Mouse (Mus musculus) neural tube, embryonic 12.5 days (tissue): Measurements from ENCODE around the gene Stk17b. TPM values are rescaled to one million over a fixed set of nuclear protein-coding genes. Genes with fewer than 3 reads are reported as not detected.
"Not testable (repeated sequence)": the region's sequence is repeated elsewhere in the genome, so short reads cannot be mapped to it uniquely, and the experiment has no call there.

Source experiments
- ATAC-seq: fragments of 200-750 bp; cut with Nextera tagmentation; 2 replicates; pipeline ENCODE4 v1.8.0; 2017; ENCODE audit warnings: low read depth, mild to moderate bottlenecking, moderate TSS enrichment, moderate library complexity; ENCODE audit not compliant: low FRiP score
- H3K27ac ChIP-seq: fragments of 300-500 bp; sonication (generic); 2 replicates; pipeline ENCODE4 v1.5.1; 2016
- H3K27me3 ChIP-seq: fragments of 300-500 bp; sonication (generic); replicated peaks from 2 replicates; pipeline ENCODE4 v1.6.1; 2016; ENCODE audit warnings: mild to moderate bottlenecking
- H3K36me3 ChIP-seq: fragments of 300-500 bp; sonication (generic); 2 replicates; pipeline ENCODE4 v1.6.1; 2016; ENCODE audit warnings: mild to moderate bottlenecking
- H3K4me1 ChIP-seq: fragments of 300-500 bp; sonication (generic); 2 replicates; pipeline ENCODE4 v1.6.1; 2016
- H3K4me2 ChIP-seq: fragments of 300-500 bp; sonication (generic); replicated peaks from 2 replicates; pipeline ENCODE4 v1.6.1; 2016; ENCODE audit warnings: mild to moderate bottlenecking
- H3K4me3 ChIP-seq: fragments of 300-500 bp; sonication (generic); 2 replicates; pipeline ENCODE4 v1.5.1; 2016
- H3K9ac ChIP-seq: fragments of 300-500 bp; sonication (generic); 2 replicates; pipeline ENCODE4 v1.6.1; 2016; ENCODE audit warnings: mild to moderate bottlenecking
- H3K9me3 ChIP-seq: fragments of 300-500 bp; sonication (generic); 2 replicates; pipeline ENCODE4 v1.6.1; 2016; ENCODE audit warnings: mild to moderate bottlenecking
- WGBS: fragments of 180-500 bp; shearing (Covaris S2); methylation state at CpG from one replicate; pipeline ENCODE4 v1.1.7; 2016; 5-methylcytosine and 5-hydroxymethylcytosine counted together
- polyA plus RNA-seq: library from polyadenylated mRNA; unstranded; fragments of >200 nt; fragmentation: Nextera tagmentation; extraction: Ambion mirVana; gene quantifications from 2 replicates; pipeline ENCODE4 v1.2.1, GENCODE M21; 2016

The Stk17b gene
- polyA plus RNA-seq, 1 experiment from 2014 or later: 12.0 TPM

DNA sequence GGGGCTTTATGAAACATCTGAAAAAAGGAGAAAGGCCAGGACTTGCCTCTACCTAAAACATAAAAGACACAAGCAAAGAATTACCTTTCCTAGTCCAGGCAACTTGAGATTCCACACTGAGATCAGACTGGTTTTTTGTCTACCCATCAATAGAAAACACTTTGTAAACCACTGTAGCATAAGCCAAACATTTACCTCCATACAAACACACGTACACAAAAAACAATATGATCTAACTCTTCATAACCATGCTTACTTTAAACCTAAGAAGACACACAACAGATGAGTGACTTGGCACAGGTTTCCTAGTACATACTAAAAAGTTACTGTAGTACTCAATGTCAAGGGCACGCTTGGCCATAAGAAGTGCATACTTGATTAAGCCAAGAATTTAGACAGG lies 9.5 kb downstream of the Stk17b start:
- 97% methylated on average over 2 of the region's 2 CpGs for WGBS
- Histone ChIP-seq H3K36me3 (no peaks in the 10 kb centered on the region), H3K4me1 (no peaks in the 10 kb centered on the region), H3K4me3 (no peak overlapping the region), H3K27me3 (no peaks in the 10 kb centered on the region), H3K9ac (no peak overlapping the region), H3K4me2 (no peak overlapping the region), H3K9me3 (no peaks in the 10 kb centered on the region), H3K27ac (no peak overlapping the region)
- ATAC-seq: no peak

DNA sequence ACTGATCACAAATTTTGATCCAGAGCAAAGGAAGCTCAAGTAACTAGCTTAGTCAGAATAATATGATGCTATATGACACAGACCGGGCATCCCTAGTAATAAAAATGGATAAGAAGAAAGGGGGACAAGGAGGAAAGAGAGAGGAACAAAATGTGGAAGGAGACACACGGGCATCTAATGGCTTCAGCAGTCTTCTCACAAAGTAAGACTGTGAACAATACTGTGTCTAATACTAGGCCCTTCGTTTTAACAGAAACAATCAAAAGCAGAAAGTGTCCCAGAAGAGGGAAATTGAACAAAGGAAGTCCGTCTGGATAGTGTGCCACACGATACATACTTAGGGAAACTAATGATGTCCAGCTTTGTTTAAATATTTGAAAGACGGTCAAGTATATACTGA lies 10.0 kb downstream of the Stk17b start:
- H3K9me3 ChIP-seq: no peaks in the 10 kb centered on the region
- no peak overlapping the region for H3K4me3 ChIP-seq
- no peak for ATAC-seq
- H3K27me3 ChIP-seq: no peaks in the 10 kb centered on the region
- H3K36me3 ChIP-seq: no peaks in the 10 kb centered on the region
- H3K4me1 ChIP-seq: no peaks in the 10 kb centered on the region
- 84% methylated on average over 6 of the region's 6 CpGs for WGBS
- H3K9ac ChIP-seq: no peak overlapping the region
- H3K27ac ChIP-seq: no peak overlapping the region
- no peak overlapping the region for H3K4me2 ChIP-seq

DNA sequence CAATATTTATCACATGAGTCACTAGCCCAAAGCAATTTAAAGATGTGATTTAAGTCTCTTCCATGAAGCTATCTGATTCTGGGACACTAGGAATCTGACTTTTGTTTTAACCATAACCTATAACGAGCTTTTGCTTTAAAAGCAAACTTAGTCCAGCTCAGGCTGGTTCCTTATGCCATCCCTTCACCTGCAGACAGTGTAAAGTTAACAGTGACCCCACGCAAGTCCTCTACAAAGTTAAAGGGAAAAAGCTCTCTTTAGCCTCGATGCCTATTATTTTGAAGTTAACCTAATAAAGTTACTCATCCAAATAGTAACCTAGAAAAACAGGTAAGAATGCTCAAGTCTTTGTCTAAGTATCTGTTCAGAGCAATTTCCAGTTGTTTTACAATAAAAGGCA lies 10.5 kb downstream of the Stk17b start:
- Histone ChIP-seq H3K27me3 (no peaks in the 10 kb centered on the region), H3K4me1 (no peaks in the 10 kb centered on the region), H3K27ac (no peak overlapping the region), H3K4me2 (no peak overlapping the region), H3K9ac (no peak overlapping the region), H3K36me3 (no peaks in the 10 kb centered on the region), H3K4me3 (no peak overlapping the region), H3K9me3 (no peaks in the 10 kb centered on the region)
- 91% methylated on average over 3 of the region's 3 CpGs for WGBS
- ATAC-seq: no peak

DNA sequence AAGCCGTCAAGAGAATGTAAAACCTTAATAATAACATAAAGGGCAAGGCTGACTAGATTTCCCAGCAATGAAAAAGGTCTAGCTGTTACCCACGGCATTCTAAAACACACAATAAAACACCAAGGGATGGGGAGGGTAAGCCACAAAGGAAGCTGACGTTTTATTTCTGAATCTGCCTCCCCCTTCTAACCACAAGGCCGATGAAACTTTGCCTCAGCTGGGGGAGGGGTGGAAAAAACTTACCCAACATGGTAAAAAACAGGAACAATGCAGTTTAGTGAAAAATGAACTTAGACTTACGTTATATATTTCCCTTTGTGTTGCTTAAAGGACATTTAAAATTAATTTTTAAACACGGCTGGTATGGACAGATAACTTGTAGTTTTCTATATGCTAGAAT lies 11.0 kb downstream of the Stk17b start:
- Histone ChIP-seq H3K4me1 (no peaks in the 10 kb centered on the region), H3K9me3 (no peaks in the 10 kb centered on the region), H3K9ac (no peak overlapping the region), H3K4me3 (no peak overlapping the region), H3K27me3 (no peaks in the 10 kb centered on the region), H3K4me2 (no peak overlapping the region), H3K36me3 (no peaks in the 10 kb centered on the region), H3K27ac (no peak overlapping the region)
- ATAC-seq: no peak
- WGBS: 65% methylated on average over 6 of the region's 6 CpGs

DNA sequence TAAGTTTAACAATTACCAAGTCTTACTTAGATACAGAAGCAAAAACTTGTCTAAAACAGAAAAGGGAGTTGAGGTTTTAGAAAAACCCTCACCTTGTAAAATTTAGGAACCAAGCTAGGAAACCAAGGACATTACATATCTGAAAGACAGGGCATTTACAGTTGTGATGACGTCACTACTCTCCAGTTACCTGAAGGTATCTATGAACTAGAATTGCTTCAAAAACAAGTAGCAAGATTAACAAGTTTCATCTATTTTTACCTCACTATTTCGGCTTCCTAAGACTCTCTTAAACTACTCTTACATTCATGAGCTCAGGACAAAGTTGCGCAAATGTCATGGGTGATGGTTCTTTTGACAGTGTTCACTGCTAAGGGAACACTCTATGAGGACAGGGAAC lies 12.1 kb downstream of the Stk17b start:
- no peak overlapping the region for H3K27ac ChIP-seq
- 95% methylated on average over 3 of the region's 3 CpGs for WGBS
- H3K27me3 ChIP-seq: no peaks in the 10 kb centered on the region
- no peak overlapping the region for H3K4me2 ChIP-seq
- ATAC-seq: no peak
- H3K4me3 ChIP-seq: no peak overlapping the region
- H3K36me3 ChIP-seq: no peaks in the 10 kb centered on the region
- no peaks in the 10 kb centered on the region for H3K4me1 ChIP-seq
- H3K9ac ChIP-seq: no peak overlapping the region
- H3K9me3 ChIP-seq: no peaks in the 10 kb centered on the region

DNA sequence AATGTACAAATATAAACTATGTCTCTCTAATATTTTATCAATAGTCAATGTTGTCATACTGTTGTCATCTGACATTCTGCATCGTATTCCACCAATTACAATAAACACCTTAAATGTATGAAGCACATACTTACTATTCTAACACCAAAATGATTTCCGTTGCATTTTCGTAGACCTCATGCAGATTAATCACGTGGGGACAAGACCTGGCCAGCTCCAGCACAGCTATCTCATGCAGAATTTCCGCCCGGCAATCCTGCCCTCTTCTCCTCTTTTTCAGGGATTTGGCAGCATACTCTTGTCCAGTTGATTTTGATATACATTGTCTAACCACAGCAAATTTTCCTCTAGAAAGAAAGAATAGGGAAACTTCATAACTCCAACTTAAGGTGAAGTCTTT lies 13.5 kb downstream of the Stk17b start:
- WGBS: 92% methylated on average over 6 of the region's 6 CpGs
- Histone ChIP-seq H3K4me1 (no peaks in the 10 kb centered on the region), H3K9ac (no peak overlapping the region), H3K27me3 (no peaks in the 10 kb centered on the region), H3K4me2 (no peak overlapping the region), H3K4me3 (no peak overlapping the region), H3K9me3 (no peaks in the 10 kb centered on the region), H3K27ac (no peak overlapping the region), H3K36me3 (no peaks in the 10 kb centered on the region)
- no peak for ATAC-seq

DNA sequence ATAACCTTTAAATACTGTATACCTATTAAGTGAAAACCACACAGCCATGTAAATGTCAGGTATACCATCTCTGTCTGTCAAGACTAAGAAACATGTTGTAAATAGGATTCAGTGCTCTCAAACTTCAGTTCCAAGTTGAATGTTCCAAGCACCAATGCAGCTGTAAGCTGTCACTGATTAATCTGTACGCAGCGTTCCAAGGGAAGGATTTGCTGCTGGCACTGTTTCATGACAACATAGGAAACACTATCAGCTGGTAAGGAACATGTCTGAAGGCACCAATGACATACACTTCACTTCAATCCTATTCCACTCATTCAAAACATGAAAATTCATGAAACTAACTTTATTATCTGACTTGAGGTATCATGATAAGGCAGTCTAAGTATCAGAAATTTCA lies 18.9 kb downstream of the Stk17b start:
- ATAC-seq: no peak
- H3K9me3 ChIP-seq: no peaks in the 10 kb centered on the region
- WGBS: 93% methylated on average over 2 of the region's 2 CpGs
- H3K4me2 ChIP-seq: no peak overlapping the region
- H3K4me1 ChIP-seq: no peaks in the 10 kb centered on the region
- no peak overlapping the region for H3K9ac ChIP-seq
- 0 out of 2 replicates have a peak, but pooled peaks cover 4% of the 10 kb centered on the region for H3K36me3 ChIP-seq
- H3K27me3 ChIP-seq: no peaks in the 10 kb centered on the region
- no peak overlapping the region for H3K4me3 ChIP-seq
- H3K27ac ChIP-seq: no peak overlapping the region

DNA sequence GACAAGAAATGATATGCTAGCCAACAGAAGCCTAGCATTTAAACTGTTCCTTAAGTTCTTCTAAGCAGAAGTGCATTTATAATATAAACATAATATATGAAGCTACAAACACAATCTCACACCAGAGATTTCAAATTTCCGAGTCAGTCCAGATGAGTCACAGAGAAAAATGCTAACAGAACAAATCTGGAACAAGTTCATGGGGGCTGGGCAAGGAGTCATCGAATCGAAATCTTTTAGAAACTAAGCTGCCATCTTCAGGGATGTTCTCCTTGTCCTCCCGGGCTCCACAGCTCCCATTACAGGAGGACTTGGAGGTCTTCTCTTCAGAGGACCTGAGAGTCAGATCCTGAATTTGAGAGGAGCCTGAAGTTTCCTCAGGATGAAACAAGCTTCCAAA lies 27.7 kb downstream of the Stk17b start:
- Histone ChIP-seq H3K4me2 (no peak overlapping the region), H3K9me3 (no peaks in the 10 kb centered on the region), H3K27me3 (no peaks in the 10 kb centered on the region), H3K36me3 (0 out of 2 replicates have a peak, but pooled peaks cover 4% of the 10 kb centered on the region), H3K9ac (no peak overlapping the region), H3K4me3 (no peak overlapping the region), H3K4me1 (no peaks in the 10 kb centered on the region), H3K27ac (no peak overlapping the region)
- WGBS: 92% methylated on average over 4 of the region's 4 CpGs
- no peak for ATAC-seq

DNA sequence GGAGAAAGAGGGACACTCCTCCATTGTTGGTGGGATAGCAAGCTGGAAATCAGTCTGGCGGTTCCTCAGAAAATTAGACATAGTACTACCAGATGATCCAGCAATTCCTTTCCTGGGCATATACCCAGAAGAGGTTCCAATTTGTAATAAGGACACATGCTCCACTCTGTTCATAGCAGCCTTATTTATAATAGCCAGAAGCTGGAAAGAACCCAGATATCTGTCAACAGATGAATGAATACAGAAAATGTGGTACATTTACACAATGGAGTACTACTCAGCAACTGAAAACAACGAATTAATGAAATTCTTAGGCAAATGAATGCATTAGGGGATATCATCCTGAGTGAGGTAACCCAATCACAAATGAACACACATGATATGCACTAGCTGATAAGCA lies 31.5 kb downstream of the Stk17b start:
- WGBS: 90% methylated on average over 2 of the region's 2 CpGs

DNA sequence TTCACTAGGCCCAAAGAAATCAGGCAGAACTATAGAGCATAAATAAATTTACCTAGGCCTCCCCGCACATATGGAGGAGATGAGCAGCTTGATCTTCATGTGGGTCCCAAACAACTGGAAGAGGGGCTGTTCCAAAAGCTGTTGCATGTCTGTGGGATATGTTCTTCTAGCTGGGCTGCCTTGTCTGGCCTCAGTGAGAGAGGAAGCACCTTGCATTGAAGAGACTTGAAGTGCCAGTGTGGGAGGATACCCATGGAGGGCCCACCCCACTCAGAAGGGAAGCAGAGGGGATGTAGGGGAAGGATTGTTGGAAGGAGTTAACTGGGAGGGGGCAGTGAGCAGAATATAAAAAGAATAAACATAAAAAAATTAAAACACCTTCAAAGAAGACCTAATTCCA lies 33.9 kb downstream of the Stk17b start:
- H3K9me3 ChIP-seq: no peaks in the 10 kb centered on the region
- 69% methylated on average over 1 of the region's 1 CpGs for WGBS
- no peaks in the 10 kb centered on the region for H3K27me3 ChIP-seq
- no peak overlapping the region for H3K4me2 ChIP-seq
- H3K36me3 ChIP-seq: no peaks in the 10 kb centered on the region
- H3K4me3 ChIP-seq: no peak overlapping the region
- no peak overlapping the region for H3K9ac ChIP-seq
- no peak for ATAC-seq
- no peak overlapping the region for H3K27ac ChIP-seq
- no peaks in the 10 kb centered on the region for H3K4me1 ChIP-seq

More for the DNA sequence above, 31.5 kb downstream of the Stk17b start:
- not testable (repeated sequence) for H3K4me2 ChIP-seq, H3K36me3 ChIP-seq, H3K27me3 ChIP-seq, H3K9me3 ChIP-seq, H3K9ac ChIP-seq, H3K4me1 ChIP-seq, H3K4me3 ChIP-seq, ATAC-seq, H3K27ac ChIP-seq

DNA sequence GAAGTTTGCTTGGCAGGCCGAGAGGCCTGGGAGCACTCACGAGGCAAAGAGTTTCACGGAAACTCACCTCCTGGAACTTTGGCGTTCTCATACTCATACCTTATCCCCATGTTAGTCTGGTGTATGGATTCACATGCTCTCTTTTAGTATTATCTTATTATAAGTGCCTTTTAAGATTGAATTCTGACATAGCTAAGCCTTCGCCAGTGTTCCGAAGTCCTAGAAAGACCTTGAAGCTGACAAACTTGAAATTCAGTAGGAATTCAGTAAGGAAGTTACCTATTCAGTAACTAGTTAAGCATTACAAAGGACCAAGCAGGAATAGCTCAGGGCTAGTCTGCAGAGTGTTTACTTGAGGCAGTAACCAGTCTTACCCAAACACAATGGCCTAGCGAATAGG lies 34.3 kb downstream of the Stk17b start:
- not testable (repeated sequence) for ATAC-seq, H3K4me2 ChIP-seq, H3K27ac ChIP-seq, H3K9me3 ChIP-seq, H3K4me1 ChIP-seq, H3K9ac ChIP-seq, H3K36me3 ChIP-seq, H3K4me3 ChIP-seq, H3K27me3 ChIP-seq
- 83% methylated on average over 7 of the region's 7 CpGs for WGBS

DNA sequence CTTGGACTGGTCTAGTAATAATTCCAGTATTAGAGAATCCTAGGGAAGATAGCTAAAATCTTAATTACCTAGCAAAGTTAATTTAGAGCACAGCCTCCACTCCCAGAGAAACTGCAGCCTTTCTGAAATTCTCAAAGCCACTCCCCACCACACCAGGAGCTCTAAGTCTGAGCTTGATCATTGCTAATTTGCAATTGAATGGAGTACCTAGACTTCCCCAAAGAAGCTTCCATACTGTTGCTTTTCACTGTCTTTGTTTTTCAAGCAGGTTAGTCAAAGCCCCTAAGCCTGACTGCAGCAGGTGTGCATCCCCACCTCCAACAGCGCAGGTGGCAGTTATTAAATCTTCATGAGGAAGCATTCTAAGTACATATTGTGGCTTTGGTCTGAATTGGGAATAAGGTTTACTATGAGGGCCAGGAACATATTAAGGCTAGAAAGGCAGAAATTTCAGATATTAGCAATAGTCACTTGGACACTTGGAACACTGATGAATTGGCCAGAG lies 35.1 kb downstream of the Stk17b start:
- WGBS: 62% methylated on average over 1 of the region's 1 CpGs
- H3K4me1 ChIP-seq, H3K27ac ChIP-seq, H3K36me3 ChIP-seq, H3K4me2 ChIP-seq, H3K4me3 ChIP-seq, H3K27me3 ChIP-seq, H3K9ac ChIP-seq, H3K9me3 ChIP-seq, ATAC-seq: not testable (repeated sequence)

DNA sequence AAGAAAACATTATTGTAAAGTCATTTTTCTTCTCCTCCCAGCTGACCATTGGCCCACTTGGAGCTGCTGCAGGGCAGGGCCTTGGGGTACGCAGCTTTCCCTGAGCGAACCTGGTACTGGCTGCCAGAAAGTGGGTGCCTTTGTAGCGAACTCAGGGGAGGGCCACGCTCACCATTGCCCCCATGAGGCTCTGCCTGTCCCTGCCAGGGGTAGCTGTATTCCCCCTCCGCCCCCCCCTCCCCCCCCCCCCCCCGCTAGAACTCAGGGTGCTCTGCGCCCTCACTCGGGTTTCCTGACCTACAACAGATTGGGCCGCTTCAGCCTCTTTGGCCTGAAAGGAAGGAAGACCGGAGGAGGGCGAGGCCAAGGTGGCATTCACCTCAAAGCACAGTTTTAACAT lies 36.5 kb downstream of the Stk17b start:
- Histone ChIP-seq H3K4me1 (no peaks in the 10 kb centered on the region), H3K9ac (no peak overlapping the region), H3K4me2 (no peak overlapping the region), H3K27me3 (no peaks in the 10 kb centered on the region), H3K9me3 (no peaks in the 10 kb centered on the region), H3K36me3 (no peaks in the 10 kb centered on the region), H3K4me3 (no peak overlapping the region), H3K27ac (no peak overlapping the region)
- ATAC-seq: no peak
- 26% methylated on average over 11 of the region's 11 CpGs for WGBS
